Mouse (Mus musculus) thymus, adult 2 months (tissue): ENCODE data around the gene Naip1.

Source experiments
- CTCF ChIP-seq: fragments of 200-500 bp; IDR thresholded peaks from 2 replicates; pipeline ENCODE4 v1.5.1; 2012; ENCODE audit warnings: mild to moderate bottlenecking, control low read depth, low read length, moderate library complexity, borderline replicate concordance; ENCODE audit not compliant: control insufficient read depth, poor library complexity, insufficient read depth; ENCODE audit errors: extremely low read depth
- POLR2A ChIP-seq: fragments of 200-500 bp; IDR thresholded peaks from 2 replicates; pipeline ENCODE4 v1.6.1; 2012; ENCODE audit warnings: mild to moderate bottlenecking, low read length, control low read depth, moderate library complexity; ENCODE audit not compliant: control insufficient read depth, poor library complexity, insufficient read depth; ENCODE audit errors: extremely low read depth

DNA sequence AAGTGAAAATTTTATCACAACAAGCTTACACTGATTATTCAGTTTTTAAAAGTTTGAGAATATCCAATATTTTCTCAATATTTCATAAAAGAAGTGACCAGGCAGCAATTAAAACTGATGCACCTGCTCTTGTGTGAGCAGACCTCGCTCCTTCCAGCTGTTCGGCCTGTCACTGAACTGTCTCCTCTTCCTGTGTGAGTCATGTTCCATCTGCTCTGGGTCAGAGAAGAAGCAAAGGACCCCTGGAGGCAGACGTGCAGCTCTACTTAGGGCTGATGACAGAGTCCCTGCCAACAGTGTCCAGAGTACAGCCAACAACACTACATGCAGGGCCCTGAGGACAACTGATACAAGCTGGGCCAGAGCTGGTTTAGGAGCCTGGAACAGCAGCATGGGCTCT, 12.6 kb downstream of the Naip1 start:
- TF ChIP-seq CTCF (no peak), POLR2A (no peak)
